Mouse (Mus musculus): ENCODE data around the gene Paf1.

Gene Paf1

GRCm38 (mm10) chr7:28436932-28437570 lies 44.3 kb downstream of the Paf1 start, which contains the start of gene Gmfg:
Gene Gmfg, plus strand, starts transcription at chr7:28437447.
- DNase-seq = peak; percentile 71 to 77

- DNase-seq = no peak
Measured at GRCm38 (mm10) chr7:28437964-28438363, 45.2 kb downstream of the Paf1 start.

DNA sequence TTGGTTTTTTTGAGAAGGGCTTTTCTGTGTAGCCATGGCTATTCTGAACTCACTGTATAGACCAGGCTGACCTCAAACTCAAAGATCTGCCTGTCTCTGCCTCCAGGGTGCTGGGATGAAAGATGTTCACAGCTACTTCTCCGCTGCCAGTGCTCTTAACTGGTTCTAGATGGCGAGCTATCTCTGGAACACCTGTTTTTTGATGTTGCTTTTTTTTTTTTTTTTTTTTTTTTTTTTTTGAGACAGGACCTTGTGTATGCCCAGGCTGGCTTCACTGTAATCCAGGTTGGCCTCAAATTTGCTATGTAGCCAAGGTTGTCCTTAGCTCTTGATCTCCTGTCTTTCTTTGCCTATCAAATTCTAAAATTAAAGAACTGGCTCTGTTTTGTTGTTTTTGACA lies 46.0 kb downstream of the Paf1 start:
- no peak for DNase-seq

- DNase-seq = peak; percentile 64 to 72
Measured at GRCm38 (mm10) chr7:28440739-28441138, 48.0 kb downstream of the Paf1 start.

DNA sequence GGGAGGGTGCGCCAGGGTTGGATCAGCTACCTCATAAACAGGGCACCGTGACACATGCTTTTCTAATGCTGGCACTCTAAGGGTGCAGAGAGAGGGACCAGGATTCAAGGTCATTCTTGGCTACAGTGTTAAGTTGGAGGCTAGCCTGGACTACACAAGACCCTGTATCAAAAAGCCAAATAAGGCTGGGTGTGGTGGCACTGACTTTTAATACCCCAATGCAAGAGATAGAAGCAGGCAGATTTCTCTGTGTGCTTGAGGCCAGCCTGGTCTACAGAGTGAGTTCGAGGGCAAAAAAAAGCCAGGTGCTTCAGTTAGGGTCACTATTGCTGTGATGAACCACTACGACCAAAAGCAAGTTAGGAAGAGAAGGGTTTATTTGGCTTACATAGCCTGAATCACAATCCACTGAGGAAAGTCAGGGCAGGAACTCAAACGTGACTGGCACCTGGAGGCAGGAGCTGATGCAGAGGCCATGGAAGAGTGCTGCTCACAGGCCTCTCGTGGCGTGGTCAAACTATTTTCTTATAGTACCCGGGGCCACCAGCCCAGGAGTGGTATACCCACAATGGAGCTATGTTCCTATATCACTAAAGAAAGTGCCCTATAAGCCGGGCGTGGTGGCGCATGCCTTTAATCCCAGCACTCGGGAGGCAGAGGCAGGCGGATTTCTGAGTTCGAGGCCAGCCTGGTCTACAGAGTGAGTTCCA lies 49.2 kb downstream of the Paf1 start:
- no peak for DNase-seq

DNA sequence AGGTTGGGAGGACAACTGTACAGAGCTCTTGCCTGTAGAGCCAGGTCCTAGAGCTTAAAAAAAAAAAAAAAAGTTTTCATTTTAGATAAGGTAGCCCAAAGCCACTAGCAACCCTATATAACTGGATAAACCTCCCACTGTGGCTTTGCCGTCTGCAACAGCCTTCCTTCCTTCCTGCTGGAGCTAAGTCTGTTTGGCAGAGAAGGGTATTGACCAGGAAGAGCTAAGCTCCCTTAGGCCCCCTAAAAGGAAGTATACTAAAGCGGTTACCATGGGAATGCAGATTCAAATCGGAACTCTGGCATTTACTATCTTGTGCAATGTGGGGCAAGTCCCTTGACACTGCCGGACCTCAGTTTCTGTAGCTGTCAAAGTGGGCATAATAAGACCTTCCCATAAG lies 49.9 kb downstream of the Paf1 start:
- no peak for DNase-seq

GRCm38 (mm10) chr7:28444344-28444974 lies 51.7 kb downstream of the Paf1 start:
- no peak for DNase-seq

DNA sequence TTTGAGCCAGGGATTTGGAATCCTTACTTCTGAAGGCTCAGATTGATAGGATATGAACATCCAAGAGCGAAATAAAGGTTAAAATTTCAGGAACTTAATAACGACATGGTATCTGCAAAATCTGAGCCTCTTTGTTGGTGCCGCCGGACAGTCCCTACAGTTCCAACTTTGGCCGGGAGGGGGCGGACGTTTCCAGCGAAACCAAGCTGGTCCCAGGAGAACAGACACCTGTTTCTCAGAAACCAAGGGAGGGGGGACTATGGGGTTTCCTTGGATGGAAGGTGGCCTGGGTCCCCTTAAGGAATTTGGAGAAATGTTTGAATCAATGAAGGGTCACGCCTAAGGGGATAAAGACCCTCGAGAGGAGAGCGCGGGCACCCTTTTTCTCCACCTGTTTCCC lies 53.7 kb downstream of the Paf1 start:
- DNase-seq = peak; percentile 62 to 90

DNA sequence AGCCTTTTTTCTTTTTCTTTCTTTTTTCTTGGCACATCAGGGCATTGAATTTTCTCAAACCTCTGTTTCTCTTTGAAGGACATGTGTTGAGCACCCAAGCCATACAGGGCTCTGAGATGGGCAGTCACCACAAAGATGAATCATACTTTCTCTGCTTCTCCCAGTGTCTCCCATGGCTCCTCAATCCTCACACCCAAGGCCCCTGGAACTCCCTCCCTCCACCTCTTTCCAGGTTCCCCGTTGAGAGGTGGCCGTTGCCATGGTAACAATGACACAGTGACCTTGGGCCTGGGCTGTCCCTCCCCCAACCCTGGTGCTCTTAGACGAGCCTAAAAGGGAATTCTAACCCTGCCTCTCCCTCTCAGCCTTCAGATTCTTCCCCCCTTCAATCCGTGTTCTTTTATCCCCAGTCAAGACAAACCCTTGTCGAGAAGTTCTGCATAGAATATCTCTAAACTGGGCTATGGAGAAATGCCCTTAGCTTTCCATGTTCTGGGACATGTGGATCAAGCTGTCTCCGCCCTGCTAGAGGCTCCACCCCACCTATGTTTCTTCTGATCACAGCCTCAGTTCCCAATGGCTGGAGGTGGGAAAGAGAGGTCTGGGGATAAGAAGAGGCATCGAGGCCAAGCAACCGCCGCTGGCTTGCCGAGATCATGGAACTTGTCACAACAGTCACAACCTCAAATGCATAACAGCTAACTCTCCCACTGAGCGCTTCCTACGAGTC lies 54.5 kb downstream of the Paf1 start:
- DNase-seq = no peak

GRCm38 (mm10) chr7:28447865-28448820 lies 55.4 kb downstream of the Paf1 start:
- DNase-seq = no peak

All from spleen, adult 18-20 months (tissue).